Mouse (Mus musculus): ENCODE results near the gene Olfr1350.
A peak's percentile ranks its signal among the peaks of the same experiment; 100 is the strongest.
"Not testable (repeated sequence)": the region's sequence is repeated elsewhere in the genome, so short reads cannot be mapped to it uniquely, and the experiment has no call there.

The Olfr1350 gene

GRCm38 (mm10) chr7:6564541-6564940, at the start of gene Olfr1350:
TSS of gene Olfr1350 (plus strand) at chr7:6564841.
- no peak for DNase-seq (ENCODE audit: low spot score in 2 of 2)

DNA sequence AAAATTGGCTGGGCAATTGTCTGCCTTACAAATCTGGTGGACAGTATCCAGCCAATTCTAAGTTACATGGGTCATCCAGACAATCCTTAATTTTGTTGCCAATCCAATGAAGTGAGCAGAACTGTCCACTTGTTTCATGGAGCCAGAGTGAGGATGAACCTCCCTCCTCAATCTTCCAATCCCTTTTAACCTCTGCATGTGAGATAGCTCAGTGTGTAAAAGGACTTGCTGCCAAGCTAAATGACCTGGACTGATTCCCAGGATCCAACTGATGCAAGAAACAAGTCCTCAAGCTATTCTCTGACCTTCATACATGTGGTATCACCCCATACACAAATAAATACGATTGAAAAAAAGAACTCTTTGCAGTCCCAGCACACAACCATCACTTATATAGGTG, 43.0 kb upstream of the Olfr1350 start:
- no peak for DNase-seq (ENCODE audit: low spot score in 2 of 2)

DNA sequence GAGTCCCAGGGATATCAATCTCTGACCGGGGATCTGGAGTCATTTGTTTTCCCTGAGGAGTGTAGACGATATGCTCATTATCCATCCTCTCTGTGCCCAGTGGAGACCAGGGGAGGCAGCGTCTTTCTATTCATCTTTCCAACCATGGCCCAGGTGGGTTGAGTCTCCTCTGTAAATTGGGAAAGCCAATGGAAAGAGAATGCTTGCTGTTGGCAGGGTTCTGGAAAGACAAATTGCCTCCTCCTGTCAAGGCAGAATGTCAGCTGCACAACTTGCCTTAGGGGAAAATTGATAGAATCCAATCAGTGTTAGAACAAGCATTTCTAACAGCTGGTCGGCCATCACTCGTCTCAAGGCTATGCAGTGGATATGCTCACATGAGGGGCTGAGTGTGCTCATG, 41.8 kb upstream of the Olfr1350 start, which contains the start of gene Olfr1349:
Gene Olfr1349, minus strand, starts transcription at position 101 of the 400 bp plus-strand sequence.
- DNase-seq (ENCODE audit: low spot score in 2 of 2) = no peak

GRCm38 (mm10) chr7:6525001-6525400, 39.6 kb upstream of the Olfr1350 start:
- DNase-seq (ENCODE audit: low spot score in 2 of 2) = peak in 1 of 2 experiments; percentile 3

DNA sequence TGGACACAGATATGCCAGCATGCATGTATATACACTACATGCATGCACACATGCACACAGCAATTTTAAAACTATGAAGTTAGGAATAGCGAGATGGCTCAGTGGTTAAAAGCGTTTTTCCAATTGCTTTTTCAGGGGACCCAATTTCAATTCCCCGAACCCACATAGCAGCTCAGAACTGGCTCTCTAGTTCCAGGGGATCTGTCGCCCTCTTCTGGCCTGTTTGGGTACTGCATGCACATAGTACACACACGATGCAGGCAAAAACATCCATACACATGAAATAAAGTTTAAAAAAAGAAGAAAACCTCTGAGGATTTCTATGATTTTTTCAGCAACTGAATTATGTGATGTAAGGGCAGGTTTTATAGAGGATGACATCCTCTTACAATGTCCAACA, 38.5 kb upstream of the Olfr1350 start:
- DNase-seq (ENCODE audit: low spot score in 2 of 2) = peak in 1 of 2 experiments; percentile 16

DNA sequence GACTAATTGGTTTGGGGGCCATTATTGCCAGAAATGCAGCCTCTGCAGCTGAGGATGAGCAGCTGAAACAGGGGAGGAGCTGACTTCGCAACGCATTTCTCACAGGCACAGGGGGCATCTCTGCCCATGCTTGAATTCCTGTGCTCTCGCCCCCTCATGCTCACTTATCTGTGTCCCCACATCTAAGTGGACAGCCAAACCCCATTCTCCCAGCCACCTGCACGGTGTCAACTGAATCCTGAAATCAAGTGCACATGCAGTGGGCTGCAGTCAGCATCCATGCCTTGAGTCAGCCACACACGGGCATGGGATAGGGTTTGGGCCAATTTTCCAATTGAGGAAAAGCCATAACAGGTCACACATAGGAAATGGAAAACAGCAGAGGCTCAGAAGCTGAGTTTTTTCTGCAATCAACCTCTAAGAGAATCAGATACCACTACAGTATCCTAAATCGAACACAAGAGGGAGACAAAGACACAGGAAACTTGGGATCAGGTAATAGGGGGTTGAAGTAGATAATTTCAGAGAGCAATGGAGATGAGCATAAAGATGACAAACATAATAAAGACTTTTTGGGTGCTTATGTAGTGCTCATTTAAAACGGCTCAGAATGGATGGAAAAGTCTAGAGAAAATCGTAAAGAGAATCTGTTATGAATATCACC, 21.6 kb downstream of the Olfr1350 start:
- DNase-seq (ENCODE audit: low spot score in 2 of 2) = no peak

- not testable (repeated sequence) for DNase-seq (ENCODE audit: low spot score in 2 of 2)
Measured at GRCm38 (mm10) chr7:6588766-6589165, 24.1 kb downstream of the Olfr1350 start.

DNA sequence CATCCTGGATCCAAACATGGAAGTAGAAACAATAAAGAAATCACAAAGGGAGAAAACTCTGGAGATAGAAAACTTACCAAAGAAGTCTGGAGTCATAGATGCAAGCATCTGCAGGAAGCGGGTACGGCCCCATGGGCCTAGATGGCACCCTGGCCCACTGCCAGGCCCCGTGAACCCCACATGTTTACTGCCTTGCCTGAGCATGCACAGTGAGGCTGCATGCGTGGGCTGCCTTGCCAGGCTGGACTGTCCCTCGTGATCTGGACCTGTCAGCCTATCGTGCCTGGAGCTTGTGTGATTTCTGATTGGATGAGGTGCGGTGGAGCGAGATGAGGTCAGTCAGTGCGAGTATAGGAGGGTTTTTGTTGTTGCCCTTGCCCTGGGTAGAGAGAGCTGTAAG, 38.7 kb downstream of the Olfr1350 start:
- no peak for DNase-seq (ENCODE audit: low spot score in 2 of 2)
